Mouse (Mus musculus): ENCODE measurements around the gene Mta1.

Mta1 gene

GRCm38 (mm10) chr12:113090053-113090452 is 8.0 kb upstream of the Mta1 start:
- in situ Hi-C loops (cut with MboI; ENCODE audit: unreplicated experiment in 2 of 2), result no loop called here

GRCm38 (mm10) chr12:113097040-113097439 is 1.0 kb upstream of the Mta1 start:
- in situ Hi-C loops (cut with MboI; ENCODE audit: unreplicated experiment in 2 of 2), result loop anchor here in 1 of 2 experiments (5.0 kb wide), 1 partner anchor 90 kb away; no protein-coding TSS in a partner anchor

- in situ Hi-C loops (cut with MboI; ENCODE audit: unreplicated experiment in 2 of 2), result loop anchor here in 1 of 2 experiments (5.0 kb wide), 1 partner anchor 91 kb away; no protein-coding TSS in a partner anchor
Measured at GRCm38 (mm10) chr12:113098530-113099151, 563 bp downstream of the Mta1 start.

GRCm38 (mm10) chr12:113099470-113100237 is 1.6 kb downstream of the Mta1 start:
- in situ Hi-C loops (cut with MboI; ENCODE audit: unreplicated experiment in 2 of 2), result loop anchor here in 1 of 2 experiments (5.0 kb wide), 1 partner anchor 92 kb away; no protein-coding TSS in a partner anchor

- in situ Hi-C loops (cut with MboI; ENCODE audit: unreplicated experiment in 2 of 2), result no loop called here
Measured at GRCm38 (mm10) chr12:113100448-113101076, 2.5 kb downstream of the Mta1 start.

GRCm38 (mm10) chr12:113101251-113101960 is 3.3 kb downstream of the Mta1 start:
- in situ Hi-C loops (cut with MboI; ENCODE audit: unreplicated experiment in 2 of 2), result no loop called here

GRCm38 (mm10) chr12:113102461-113102860 is 4.4 kb downstream of the Mta1 start:
- in situ Hi-C loops (cut with MboI; ENCODE audit: unreplicated experiment in 2 of 2), result no loop called here

GRCm38 (mm10) chr12:113103846-113104451 is 5.9 kb downstream of the Mta1 start:
- in situ Hi-C loops (cut with MboI; ENCODE audit: unreplicated experiment in 2 of 2), result no loop called here

GRCm38 (mm10) chr12:113106386-113106785 is 8.3 kb downstream of the Mta1 start:
- in situ Hi-C loops (cut with MboI; ENCODE audit: unreplicated experiment in 2 of 2), result loop anchor here in 1 of 2 experiments (5.0 kb wide), 1 partner anchor 99 kb away; no protein-coding TSS in a partner anchor

GRCm38 (mm10) chr12:113107431-113108124 is 9.5 kb downstream of the Mta1 start:
- in situ Hi-C loops (cut with MboI; ENCODE audit: unreplicated experiment in 2 of 2), result loop anchor here in 1 of 2 experiments (5.0 kb wide), 1 partner anchor 100 kb away; no protein-coding TSS in a partner anchor

GRCm38 (mm10) chr12:113108528-113109283 is 10.6 kb downstream of the Mta1 start:
- in situ Hi-C loops (cut with MboI; ENCODE audit: unreplicated experiment in 2 of 2), result loop anchor here in 1 of 2 experiments (5.0 kb wide), 1 partner anchor 101 kb away; no protein-coding TSS in a partner anchor

- in situ Hi-C loops (cut with MboI; ENCODE audit: unreplicated experiment in 2 of 2), result loop anchor here in 1 of 2 experiments (5.0 kb wide), 1 partner anchor 102 kb away; no protein-coding TSS in a partner anchor
Measured at GRCm38 (mm10) chr12:113109801-113110200, 11.7 kb downstream of the Mta1 start.

- in situ Hi-C loops (cut with MboI; ENCODE audit: unreplicated experiment in 2 of 2), result no loop called here
Measured at GRCm38 (mm10) chr12:113114141-113114540, 16.1 kb downstream of the Mta1 start.

- in situ Hi-C loops (cut with MboI; ENCODE audit: unreplicated experiment in 2 of 2), result loop anchor here in 1 of 2 experiments (5.0 kb wide), 1 partner anchor 72 kb away; the partner anchor contains the start of gene Tmem121
Measured at GRCm38 (mm10) chr12:113114856-113115538, 16.9 kb downstream of the Mta1 start.

GRCm38 (mm10) chr12:113119516-113120410 is 21.7 kb downstream of the Mta1 start:
- in situ Hi-C loops (cut with MboI; ENCODE audit: unreplicated experiment in 2 of 2), result loop anchor here in 1 of 2 experiments (5.0 kb wide), 1 partner anchor 68 kb away; the partner anchor contains the start of gene Tmem121

GRCm38 (mm10) chr12:113124726-113125125 is 26.6 kb downstream of the Mta1 start:
- in situ Hi-C loops (cut with MboI; ENCODE audit: unreplicated experiment in 2 of 2), result no loop called here

GRCm38 (mm10) chr12:113130732-113131131 is 32.7 kb downstream of the Mta1 start:
- in situ Hi-C loops (cut with MboI; ENCODE audit: unreplicated experiment in 2 of 2), result no loop called here
